Mouse (Mus musculus) lung, postnatal 14 days (tissue): ENCODE measurements around the gene Kcnj5.

ENCODE experiments used
- DNase-seq: peaks from one replicate; pipeline ENCODE4 v3.0.0; 2021

Kcnj5 gene

GRCm38 (mm10) chr9:32344051-32344450 is at the start of gene Kcnj5:
TSS of gene Kcnj5 (minus strand) at chr9:32344350.
- no peak for DNase-seq

- no peak for DNase-seq
These were observed 48.6 kb upstream of the Kcnj5 start for GRCm38 (mm10) chr9:32392716-32393115.

- DNase-seq = no peak
These were observed 47.6 kb upstream of the Kcnj5 start for GRCm38 (mm10) chr9:32391701-32392100.

- no peak for DNase-seq
These were observed 46.9 kb upstream of the Kcnj5 start for GRCm38 (mm10) chr9:32391092-32391491.

- no peak for DNase-seq
These were observed 44.0 kb upstream of the Kcnj5 start for GRCm38 (mm10) chr9:32388120-32388519.

GRCm38 (mm10) chr9:32384906-32385305 is 40.8 kb upstream of the Kcnj5 start:
- DNase-seq = no peak

- no peak for DNase-seq
These were observed 32.9 kb upstream of the Kcnj5 start for GRCm38 (mm10) chr9:32376863-32377590.

- no peak for DNase-seq
These were observed 31.9 kb upstream of the Kcnj5 start for GRCm38 (mm10) chr9:32376031-32376430.

GRCm38 (mm10) chr9:32373656-32374055 is 29.5 kb upstream of the Kcnj5 start:
- DNase-seq = no peak

GRCm38 (mm10) chr9:32372202-32372601 is 28.1 kb upstream of the Kcnj5 start, which contains the start of gene Kcnj1:
TSS of gene Kcnj1 (plus strand) at chr9:32372493.
- DNase-seq = no peak

GRCm38 (mm10) chr9:32369388-32369787 is 25.2 kb upstream of the Kcnj5 start:
- DNase-seq = no peak

GRCm38 (mm10) chr9:32368812-32369211 is 24.7 kb upstream of the Kcnj5 start:
- no peak for DNase-seq

GRCm38 (mm10) chr9:32360770-32361169 is 16.6 kb upstream of the Kcnj5 start:
- no peak for DNase-seq

GRCm38 (mm10) chr9:32350332-32350731 is 6.2 kb upstream of the Kcnj5 start:
- peak; percentile 86 for DNase-seq

GRCm38 (mm10) chr9:32349344-32349743 is 5.2 kb upstream of the Kcnj5 start:
- no peak for DNase-seq

GRCm38 (mm10) chr9:32348096-32348495 is 3.9 kb upstream of the Kcnj5 start:
- DNase-seq = no peak

GRCm38 (mm10) chr9:32344489-32344888 is 339 bp upstream of the Kcnj5 start:
- DNase-seq = no peak

GRCm38 (mm10) chr9:32342929-32343328 is 1.2 kb downstream of the Kcnj5 start:
- no peak for DNase-seq

GRCm38 (mm10) chr9:32340831-32341230 is 3.3 kb downstream of the Kcnj5 start:
- DNase-seq = no peak

- peak; percentile 19 for DNase-seq
These were observed 8.6 kb downstream of the Kcnj5 start for GRCm38 (mm10) chr9:32335389-32336150.

- DNase-seq = no peak
These were observed 13.0 kb downstream of the Kcnj5 start for GRCm38 (mm10) chr9:32331162-32331561.

GRCm38 (mm10) chr9:32328777-32329176 is 15.4 kb downstream of the Kcnj5 start:
- DNase-seq = no peak

GRCm38 (mm10) chr9:32323610-32324009 is 20.5 kb downstream of the Kcnj5 start:
- no peak for DNase-seq

GRCm38 (mm10) chr9:32320167-32320566 is 24.0 kb downstream of the Kcnj5 start:
- peak; percentile 45 for DNase-seq
